Mouse (Mus musculus): ENCODE data around the gene Heatr5b. TPM values are rescaled to one million over a fixed set of nuclear protein-coding genes. Genes with fewer than 3 reads are reported as not detected.

The Heatr5b gene
- polyA plus RNA-seq, 1 experiment: 1.5 TPM

GRCm38 (mm10) chr17:78735731-78736472 lies 99.3 kb downstream of the Heatr5b start:
- TF ChIP-seq GATA1 (IDR thresholded peaks at IDR 0.05; ENCODE audit: low read length): no peak

- no peak for TF ChIP-seq GATA1 (IDR thresholded peaks at IDR 0.05; ENCODE audit: low read length)
Measured at GRCm38 (mm10) chr17:78734806-78735205, 100.4 kb downstream of the Heatr5b start.

- TF ChIP-seq GATA1 (IDR thresholded peaks at IDR 0.05; ENCODE audit: low read length): no peak
Measured at GRCm38 (mm10) chr17:78732056-78732455, 103.1 kb downstream of the Heatr5b start.

GRCm38 (mm10) chr17:78726746-78727449 lies 108.3 kb downstream of the Heatr5b start:
- TF ChIP-seq GATA1 (IDR thresholded peaks at IDR 0.05; ENCODE audit: low read length): no peak

- TF ChIP-seq GATA1 (IDR thresholded peaks at IDR 0.05; ENCODE audit: low read length): no peak
Measured at GRCm38 (mm10) chr17:78724461-78725055, 110.6 kb downstream of the Heatr5b start.

GRCm38 (mm10) chr17:78721690-78722089 lies 113.5 kb downstream of the Heatr5b start:
- no peak for TF ChIP-seq GATA1 (IDR thresholded peaks at IDR 0.05; ENCODE audit: low read length)

GRCm38 (mm10) chr17:78719086-78719485 lies 116.1 kb downstream of the Heatr5b start:
- no peak for TF ChIP-seq GATA1 (IDR thresholded peaks at IDR 0.05; ENCODE audit: low read length)

GRCm38 (mm10) chr17:78710258-78710657 lies 124.9 kb downstream of the Heatr5b start:
- TF ChIP-seq GATA1 (IDR thresholded peaks at IDR 0.05; ENCODE audit: low read length): no peak

GRCm38 (mm10) chr17:78708422-78708821 lies 126.7 kb downstream of the Heatr5b start:
- TF ChIP-seq GATA1 (IDR thresholded peaks at IDR 0.05; ENCODE audit: low read length): no peak

- no peak for TF ChIP-seq GATA1 (IDR thresholded peaks at IDR 0.05; ENCODE audit: low read length)
Measured at GRCm38 (mm10) chr17:78702988-78703387, 132.2 kb downstream of the Heatr5b start.

Other genes starting within 250 kb of the Heatr5b start
- 3.0 and 3.8 TPM in 2 replicates for gene Strn, start 98.2 kb downstream of the Heatr5b start, polyA plus RNA-seq (2012)
- gene Gpatch11, start 203 bp upstream of the Heatr5b start, polyA plus RNA-seq (2012): 0.90 and 4.0 TPM in 2 replicates
- 15.3 and 21.7 TPM in 2 replicates for gene Eif2ak2, start 47.2 kb upstream of the Heatr5b start, polyA plus RNA-seq (2012)
- gene Sult6b1, start 71.6 kb upstream of the Heatr5b start, polyA plus RNA-seq (2012): not detected in 2 replicates
- gene Cebpzos, start 81.1 kb upstream of the Heatr5b start, polyA plus RNA-seq (2012): 3.6 and 4.9 TPM in 2 replicates
- 41.7 and 47.2 TPM in 2 replicates for gene Cebpz, start 101.7 kb upstream of the Heatr5b start, polyA plus RNA-seq (2012)
- 1.1 and 3.0 TPM in 2 replicates for gene Ndufaf7, start 101.8 kb upstream of the Heatr5b start, polyA plus RNA-seq (2012)
- not detected in 2 replicates for gene Prkd3, start 185.5 kb upstream of the Heatr5b start, polyA plus RNA-seq (2012)
- not detected in 2 replicates for gene Qpct, start 216.5 kb upstream of the Heatr5b start, polyA plus RNA-seq (2012)

Measured in G1E-ER4 (cell line).